ENCODE assay signal across 8 mouse cellular contexts in genomic region chr2:92058469-92058868, GRCm38 (mm10). TPM values are rescaled to one million over a fixed set of nuclear protein-coding genes. Genes with fewer than 3 reads are reported as not detected.
DNase-seq lines count a peak whose midpoint lies in the region; ATAC-seq lines count a peak whose summit lies in the region.

No protein-coding gene starts in this region.

- H3K9me3 ChIP-seq in forebrain, embryonic 11.5 days (ENCODE audit: control insufficient read depth, low read length): no peaks in the 10 kb centered on the region
- no peaks in the 10 kb centered on the region for H3K9me3 ChIP-seq in heart, embryonic 16.5 days (replicated peaks; ENCODE audit: control insufficient read depth, low read length)
- H3K9me3 ChIP-seq in liver, embryonic 13.5 days (replicated peaks): 0 out of 2 replicates have a peak, but pooled peaks cover 3% of the 10 kb centered on the region
- H3K9me3 ChIP-seq in stomach, embryonic 14.5 days (ENCODE audit: control insufficient read depth, low read depth, low read length): no peaks in the 10 kb centered on the region

- H3K4me3 ChIP-seq in forebrain, embryonic 11.5 days (ENCODE audit: low read depth, low read length): peak overlapping the region; percentile 59
- H3K4me3 ChIP-seq in heart, embryonic 16.5 days (ENCODE audit: low read length): peak overlapping the region; percentile 59
- H3K4me3 ChIP-seq in liver, embryonic 13.5 days (replicated peaks): peak overlapping the region; percentile 62
- peak overlapping the region; percentile 60 for H3K4me3 ChIP-seq in stomach, embryonic 14.5 days (ENCODE audit: low read depth, low read length)

- ATAC-seq in forebrain, embryonic 11.5 days (replicated peaks; ENCODE audit: low FRiP score): peak; percentile 49
- ATAC-seq in heart, embryonic 16.5 days (replicated peaks; ENCODE audit: extremely low read depth, insufficient read depth, low FRiP score): peak; percentile 61; the same call in 1 of the 2 replicates
- peak; percentile 29; the same call in 1 of the 2 replicates for ATAC-seq in liver, embryonic 13.5 days (ENCODE audit: low read depth)
- ATAC-seq in stomach, embryonic 14.5 days (ENCODE audit: insufficient number of reproducible peaks, insufficient read depth, low FRiP score, low read depth): peak; percentile 53

- peak overlapping the region; percentile 32; the same call in 1 of the 2 replicates for H3K9ac ChIP-seq in forebrain, embryonic 11.5 days (ENCODE audit: low read length)
- peak overlapping the region; percentile 55 for H3K9ac ChIP-seq in heart, embryonic 16.5 days (ENCODE audit: low read length)
- no peak overlapping the region for H3K9ac ChIP-seq in liver, embryonic 13.5 days
- H3K9ac ChIP-seq in stomach, embryonic 14.5 days (replicated peaks; ENCODE audit: low read depth, low read length): 0 out of 2 replicates have a peak overlapping the region, but pooled peaks have one; percentile 18

- under 1% methylated on average over 29 of the region's 29 CpGs for WGBS in forebrain, embryonic 11.5 days
- 0% methylated on average over 29 of the region's 29 CpGs for WGBS in heart, embryonic 16.5 days
- WGBS in liver, embryonic 13.5 days (ENCODE audit: insufficient replicate concordance): 1% methylated on average over 29 of the region's 29 CpGs
- WGBS in stomach, embryonic 14.5 days: under 1% methylated on average over 29 of the region's 29 CpGs

- H3K27me3 ChIP-seq in forebrain, embryonic 11.5 days (ENCODE audit: control insufficient read depth, insufficient read depth, low read length): peaks cover 35% of the 10 kb centered on the region
- peaks cover 16% of the 10 kb centered on the region for H3K27me3 ChIP-seq in heart, embryonic 16.5 days (ENCODE audit: control insufficient read depth, insufficient read depth, low read length)
- H3K27me3 ChIP-seq in liver, embryonic 13.5 days: peaks cover 86% of the 10 kb centered on the region
- peaks cover 7% of the 10 kb centered on the region; the same call in 1 of the 2 replicates for H3K27me3 ChIP-seq in stomach, embryonic 14.5 days (ENCODE audit: control insufficient read depth, insufficient read depth, low read length)

- peaks cover 2% of the 10 kb centered on the region for H3K4me1 ChIP-seq in forebrain, embryonic 11.5 days (replicated peaks; ENCODE audit: control insufficient read depth, insufficient read depth, low read length)
- peaks cover 7% of the 10 kb centered on the region for H3K4me1 ChIP-seq in heart, embryonic 16.5 days (ENCODE audit: control insufficient read depth, insufficient read depth, low read length)
- H3K4me1 ChIP-seq in liver, embryonic 13.5 days (replicated peaks): peaks cover 32% of the 10 kb centered on the region
- H3K4me1 ChIP-seq in stomach, embryonic 14.5 days (ENCODE audit: control insufficient read depth, insufficient read depth, low read length): peaks cover 18% of the 10 kb centered on the region; the same call in 1 of the 2 replicates

- peak; percentile 70 to 77 for DNase-seq in CD8-positive naive resting alpha-beta T cell, adult 2 months (ENCODE audit: low read depth in 2 of 2, low spot score in 2 of 2)
- DNase-seq in c-Kit-positive CD71-negative TER-119-negative erythroid progenitor cells, embryonic 14.5 days (ENCODE audit: low read depth): peak; percentile 70
- DNase-seq in forebrain, embryonic 11.5 days (ENCODE audit: low spot score): peak; percentile 97
- peak; percentile 91 to 92 for DNase-seq in kidney, postnatal 25 days
- DNase-seq in liver, embryonic 13.5 days: peak; percentile 64
- DNase-seq in natural killer cell, adult 2 months (ENCODE audit: low spot score in 2 of 2): peak; percentile 67 to 78

- H3K4me2 ChIP-seq in forebrain, embryonic 11.5 days (ENCODE audit: low read depth, low read length, severe bottlenecking): peak overlapping the region; percentile 92
- H3K4me2 ChIP-seq in heart, embryonic 16.5 days (ENCODE audit: low read depth, low read length): peak overlapping the region; percentile 95
- peak overlapping the region; percentile 82 for H3K4me2 ChIP-seq in liver, embryonic 13.5 days
- H3K4me2 ChIP-seq in stomach, embryonic 14.5 days (replicated peaks; ENCODE audit: low read depth, low read length): peak overlapping the region; percentile 100

- no peak overlapping the region for H3K27ac ChIP-seq in forebrain, embryonic 11.5 days (ENCODE audit: low read depth, low read length)
- no peak overlapping the region for H3K27ac ChIP-seq in heart, embryonic 16.5 days (ENCODE audit: low read length)
- no peak overlapping the region for H3K27ac ChIP-seq in liver, embryonic 13.5 days
- H3K27ac ChIP-seq in stomach, embryonic 14.5 days (ENCODE audit: low read length): no peak overlapping the region

- no peaks in the 10 kb centered on the region for H3K36me3 ChIP-seq in forebrain, embryonic 11.5 days (ENCODE audit: control insufficient read depth, insufficient read depth, low read length)
- H3K36me3 ChIP-seq in heart, embryonic 16.5 days (ENCODE audit: control insufficient read depth, insufficient read depth): no peaks in the 10 kb centered on the region
- no peaks in the 10 kb centered on the region for H3K36me3 ChIP-seq in liver, embryonic 13.5 days
- no peaks in the 10 kb centered on the region for H3K36me3 ChIP-seq in stomach, embryonic 14.5 days (ENCODE audit: control insufficient read depth, insufficient read depth, low read length)

RNA-seq across cellular contexts. Expression of gene Creb3l1, which starts 34.2 kb away (rescaled TPM):
- 1.7 and 2.3 TPM in 2 replicates for polyA plus RNA-seq in forebrain, embryonic 11.5 days (2014; fragmentation: Nextera tagmentation; extraction: Ambion mirVana)
- polyA plus RNA-seq in heart, embryonic 16.5 days (2015; fragmentation: Nextera tagmentation; extraction: Ambion mirVana): 7.2 and 8.4 TPM in 2 replicates
- 1.1 and 1.4 TPM in 2 replicates for polyA plus RNA-seq in liver, embryonic 13.5 days (2015; fragmentation: Nextera tagmentation; extraction: Ambion mirVana)
- 33.2 and 35.2 TPM in 2 replicates for polyA plus RNA-seq in stomach, embryonic 14.5 days (2014; fragmentation: Nextera tagmentation; extraction: Ambion mirVana)

RNA-seq across cellular contexts. Expression of gene Phf21a, which starts 34.4 kb away (rescaled TPM):
- 37.6 and 40.2 TPM in 2 replicates for polyA plus RNA-seq in forebrain, embryonic 11.5 days (2014; fragmentation: Nextera tagmentation; extraction: Ambion mirVana)
- 17.1 TPM in 2 replicates for polyA plus RNA-seq in heart, embryonic 16.5 days (2015; fragmentation: Nextera tagmentation; extraction: Ambion mirVana)
- 2.4 and 3.8 TPM in 2 replicates for polyA plus RNA-seq in liver, embryonic 13.5 days (2015; fragmentation: Nextera tagmentation; extraction: Ambion mirVana)
- 35.8 and 42.6 TPM in 2 replicates for polyA plus RNA-seq in stomach, embryonic 14.5 days (2014; fragmentation: Nextera tagmentation; extraction: Ambion mirVana)
